Comparison of ENCODE assay signal across 9 mouse cellular contexts in genomic region chr12:8497314-8497706, GRCm38 (mm10). TPM values are rescaled to one million over a fixed set of nuclear protein-coding genes. Genes with fewer than 3 reads are reported as not detected.
DNase-seq lines count a peak whose midpoint lies in the region; ATAC-seq and TF ChIP-seq lines count a peak whose summit lies in the region.
"Had no signal": no experiment of that assay in that cellular context is flagged by ENCODE, and none has a peak within 500 bp of the region (broad histone marks: within the 10 kb centered on the region; RNA-seq: fewer than 3 reads in every experiment).

No protein-coding gene starts in this region.

- intact Hi-C loops in gastrocnemius, adult 2 months (cut with DNase I): no loop called here

- 0 out of 2 replicates have a peak overlapping the region, but pooled peaks have one; percentile 3 for H3K9ac ChIP-seq in limb, embryonic 15.5 days
- no peak overlapping the region for H3K9ac ChIP-seq in stomach, embryonic 15.5 days
- H3K9ac ChIP-seq: liver, embryonic 14.5 days had no signal

- no peaks in the 10 kb centered on the region for H3K27me3 ChIP-seq in megakaryocyte, embryonic 14.5 days (replicated peaks)
- no peaks in the 10 kb centered on the region for H3K27me3 ChIP-seq in limb, embryonic 15.5 days
- no peaks in the 10 kb centered on the region for H3K27me3 ChIP-seq in stomach, embryonic 15.5 days (replicated peaks)

- peak overlapping the region; percentile 85 for H3K4me3 ChIP-seq in gastrocnemius, adult 2 months
- H3K4me3 ChIP-seq in megakaryocyte, embryonic 14.5 days (replicated peaks): peak overlapping the region; percentile 100
- peak overlapping the region; percentile 85 for H3K4me3 ChIP-seq in limb, embryonic 15.5 days
- peak overlapping the region; percentile 66 for H3K4me3 ChIP-seq in stomach, embryonic 15.5 days (replicated peaks)

- H3K4me1 ChIP-seq in megakaryocyte, embryonic 14.5 days: peaks cover 68% of the 10 kb centered on the region
- peaks cover 28% of the 10 kb centered on the region for H3K4me1 ChIP-seq in limb, embryonic 15.5 days
- peaks cover 19% of the 10 kb centered on the region for H3K4me1 ChIP-seq in stomach, embryonic 15.5 days

- peaks cover 15% of the 10 kb centered on the region for H3K36me3 ChIP-seq in megakaryocyte, embryonic 14.5 days (replicated peaks; ENCODE audit: low read length)
- no peaks in the 10 kb centered on the region for H3K36me3 ChIP-seq in limb, embryonic 15.5 days
- no peaks in the 10 kb centered on the region for H3K36me3 ChIP-seq in stomach, embryonic 15.5 days

- H3K4me2 ChIP-seq in limb, embryonic 15.5 days: peak overlapping the region; percentile 67
- H3K4me2 ChIP-seq in stomach, embryonic 15.5 days: peak overlapping the region; percentile 87

- H3K27ac ChIP-seq in gastrocnemius, adult 2 months: peak overlapping the region; percentile 100
- peak overlapping the region; percentile 43 for H3K27ac ChIP-seq in limb, embryonic 15.5 days
- peak overlapping the region; percentile 88; the same call in 1 of the 2 replicates for H3K27ac ChIP-seq in stomach, embryonic 15.5 days
- H3K27ac ChIP-seq: liver, embryonic 14.5 days had no signal

- H3K9me3 ChIP-seq in megakaryocyte, embryonic 14.5 days: no peaks in the 10 kb centered on the region
- H3K9me3 ChIP-seq in limb, embryonic 15.5 days: no peaks in the 10 kb centered on the region
- H3K9me3 ChIP-seq in stomach, embryonic 15.5 days: no peaks in the 10 kb centered on the region

- ATAC-seq in megakaryocyte, adult 5-6 weeks (ENCODE audit: poor library complexity, severe bottlenecking): no peak
- no peak for ATAC-seq in limb, embryonic 15.5 days (ENCODE audit: insufficient number of reproducible peaks, low FRiP score, low TSS enrichment, low read depth)
- ATAC-seq in stomach, embryonic 15.5 days (ENCODE audit: insufficient read depth, low FRiP score, low read depth): no peak

- TF ChIP-seq CTCF in gastrocnemius, adult 2 months (IDR thresholded peaks at IDR 0.05): no peak

- 25% methylated on average over 2 of the region's 2 CpGs for WGBS in limb, embryonic 15.5 days
- WGBS in stomach, embryonic 15.5 days: 33% methylated on average over 2 of the region's 2 CpGs

- DNase-seq in gastrocnemius, adult 2 months: peak; percentile 8
- no peak for DNase-seq in gastrocnemius, postnatal 25 days
- DNase-seq in gastrocnemius, postnatal 10 days: no peak
- no peak for DNase-seq in c-Kit-positive CD71-positive TER-119-positive erythroid progenitor cells, embryonic 14.5 days (ENCODE audit: low spot score)

RNA-seq across cellular contexts. Expression of gene Rhob, which starts 2.5 kb away (rescaled TPM):
- total RNA-seq in gastrocnemius, adult 2 months (2021): 100 to 1,000 TPM in 1 of 2 experiments, 10 to 100 TPM in 1; 33.5 to 115 TPM
- 10 to 100 TPM; 42.1 to 43.0 TPM for total RNA-seq in gastrocnemius, postnatal 25 days (2021)
- polyA plus RNA-seq in megakaryocyte, embryonic 14.5 days (2012; ENCODE audit: insufficient read depth, low replicate concordance): 146 and 207 TPM in 2 replicates
- total RNA-seq in megakaryocyte, adult 5-6 weeks (2015): 107 and 120 TPM in 2 replicates
- total RNA-seq in megakaryocyte, adult 5-6 weeks (2017): 55.4 and 60.5 TPM in 2 replicates
- polyA plus RNA-seq in limb, embryonic 15.5 days (2015; fragmentation: Nextera tagmentation; extraction: Ambion mirVana): 54.1 and 60.5 TPM in 2 replicates
- polyA plus RNA-seq in stomach, embryonic 15.5 days (2015; fragmentation: Nextera tagmentation; extraction: Ambion mirVana): 41.5 and 43.8 TPM in 2 replicates
- total RNA-seq in gastrocnemius, postnatal 10 days (2021): 10 to 100 TPM; 80.5 to 82.4 TPM

Comparison
In these comparisons a context has a peak if more than half of its experiments do, and no peak if none do; other contexts are left out.
1. H3K27ac ChIP-seq: peak in every context shown above with its lines; median percentile 100 in gastrocnemius, adult 2 months; 88 in stomach, embryonic 15.5 days; 43 in limb, embryonic 15.5 days.